Mouse (Mus musculus): ENCODE measurements around the gene Tsc22d3.

DNA sequence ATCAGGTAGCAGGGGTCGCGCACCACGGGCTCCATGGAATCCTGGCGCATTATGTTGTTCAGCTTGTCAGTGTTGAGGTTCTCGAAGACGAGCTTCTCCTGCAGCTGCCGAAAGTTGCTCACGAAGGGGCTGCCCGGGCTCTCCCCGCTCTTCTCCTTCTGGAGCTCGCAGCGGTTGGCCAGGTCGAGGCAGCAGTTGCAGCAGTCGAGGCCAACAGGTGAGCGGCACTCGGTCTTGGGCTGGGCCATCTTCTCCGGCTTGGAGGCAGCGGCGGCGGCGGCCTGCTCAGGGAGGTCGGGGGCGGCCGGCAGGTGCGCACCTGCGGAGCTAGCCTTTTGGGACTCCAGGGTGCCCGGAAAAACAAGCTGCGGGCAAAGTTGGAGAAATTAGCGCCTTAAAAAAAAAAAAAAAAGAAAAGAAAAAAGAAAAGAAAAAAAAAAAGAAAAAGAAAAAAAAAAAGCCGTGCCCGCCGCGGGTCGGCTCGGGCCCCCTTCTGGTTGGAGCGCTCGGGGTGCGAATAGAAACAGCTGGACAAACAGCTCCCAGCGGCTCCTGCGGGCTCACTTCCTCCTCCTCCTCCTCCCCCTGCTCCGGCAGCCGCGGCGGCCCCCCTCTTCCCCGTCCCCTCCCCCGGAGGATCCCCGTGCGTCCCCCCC is 2.1 kb downstream of the Tsc22d3 start:
- no peak for TF ChIP-seq MAX (IDR thresholded peaks at IDR 0.05; ENCODE audit: low read depth)
- TF ChIP-seq MYOG (IDR thresholded peaks at IDR 0.05; ENCODE audit: control insufficient read depth in 1 of 3, insufficient read depth in 1 of 3, insufficient read length in 2 of 3, low read depth in 2 of 3) = no peak
- TF ChIP-seq TCF12 (IDR thresholded peaks at IDR 0.05; ENCODE audit: insufficient read depth, poor library complexity, severe bottlenecking) = no peak
- TF ChIP-seq POLR2A (IDR thresholded peaks at IDR 0.05; ENCODE audit: insufficient read length, low read depth) = no peak
- TF ChIP-seq E2F4 (IDR thresholded peaks at IDR 0.05; ENCODE audit: insufficient read depth) = no peak
